Mouse (Mus musculus): ENCODE measurements around the gene Rpl18a. TPM values are rescaled to one million over a fixed set of nuclear protein-coding genes. Genes with fewer than 3 reads are reported as not detected.
A peak's percentile ranks its signal among the peaks of the same experiment; 100 is the strongest.

Gene Rpl18a
- polyA plus RNA-seq, 1 experiment = 2,473 TPM

GRCm38 (mm10) chr8:70880546-70880945 lies 16.7 kb downstream of the Rpl18a start:
- peak overlapping the region; percentile 4 for H3K4me3 ChIP-seq (ENCODE audit: low read depth, low read length)

DNA sequence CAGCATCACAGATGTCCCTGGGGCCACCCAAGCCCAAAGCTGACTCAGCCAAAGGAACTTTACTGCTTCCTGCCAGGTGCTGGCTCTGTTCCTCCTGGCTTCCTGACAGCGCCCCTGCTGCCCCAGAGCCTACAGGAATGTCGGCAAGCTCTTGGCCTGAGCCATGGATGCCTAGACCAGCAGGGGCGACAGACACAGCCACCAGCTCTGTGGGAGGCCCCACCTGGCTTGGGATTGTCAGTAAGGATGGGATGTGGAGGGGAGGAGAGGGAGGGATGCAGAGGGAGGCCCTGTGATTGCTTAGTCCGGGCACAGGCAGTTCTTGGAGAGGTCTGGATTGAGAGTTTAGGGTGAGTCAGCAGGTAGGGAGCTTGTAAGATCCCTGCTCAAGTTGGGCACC lies 17.1 kb downstream of the Rpl18a start:
- Histone ChIP-seq H3K36me3 (ENCODE audit: control insufficient read depth, insufficient read depth, low read length, poor library complexity, severe bottlenecking) (no peaks in the 10 kb centered on the region), H3K9ac (ENCODE audit: low read depth, poor library complexity, severe bottlenecking) (peak overlapping the region; percentile 6), H3K27ac (ENCODE audit: insufficient read depth, low read length) (peak overlapping the region; percentile 48), H3K27me3 (ENCODE audit: control insufficient read depth, insufficient read depth, low read length, poor library complexity, severe bottlenecking) (no peaks in the 10 kb centered on the region), H3K4me3 (ENCODE audit: low read depth, low read length) (peak overlapping the region; percentile 4), H3K4me1 (ENCODE audit: control insufficient read depth, insufficient read depth, low read length) (peaks cover 14% of the 10 kb centered on the region), H3K9me3 (replicated peaks; ENCODE audit: control insufficient read depth, insufficient read depth, low read length, poor library complexity, severe bottlenecking) (no peaks in the 10 kb centered on the region)
- TF ChIP-seq POLR2A (IDR thresholded peaks at IDR 0.05; ENCODE audit: insufficient read depth, low read length) (peak; percentile 5), CTCF (IDR thresholded peaks at IDR 0.05; ENCODE audit: low read depth, low read length) (no peak), EP300 (IDR thresholded peaks at IDR 0.05; ENCODE audit: insufficient read depth, low read depth, low read length) (0 out of 2 replicates have a peak, but pooled peaks have one; percentile 12)

More at GRCm38 (mm10) chr8:70880546-70880945, 16.7 kb downstream of the Rpl18a start:
- H3K27ac ChIP-seq (ENCODE audit: insufficient read depth, low read length) = peak overlapping the region; percentile 48
- no peak for TF ChIP-seq POLR2A (IDR thresholded peaks at IDR 0.05; ENCODE audit: insufficient read depth, low read length)
- no peaks in the 10 kb centered on the region for H3K9me3 ChIP-seq (replicated peaks; ENCODE audit: control insufficient read depth, insufficient read depth, low read length, poor library complexity, severe bottlenecking)
- no peaks in the 10 kb centered on the region for H3K36me3 ChIP-seq (ENCODE audit: control insufficient read depth, insufficient read depth, low read length, poor library complexity, severe bottlenecking)
- H3K9ac ChIP-seq (ENCODE audit: low read depth, poor library complexity, severe bottlenecking) = peak overlapping the region; percentile 6
- H3K4me1 ChIP-seq (ENCODE audit: control insufficient read depth, insufficient read depth, low read length) = peaks cover 14% of the 10 kb centered on the region
- no peaks in the 10 kb centered on the region for H3K27me3 ChIP-seq (ENCODE audit: control insufficient read depth, insufficient read depth, low read length, poor library complexity, severe bottlenecking)

GRCm38 (mm10) chr8:70879500-70879899 lies 17.7 kb downstream of the Rpl18a start:
- H3K36me3 ChIP-seq (ENCODE audit: control insufficient read depth, insufficient read depth, low read length, poor library complexity, severe bottlenecking) = no peaks in the 10 kb centered on the region
- H3K4me3 ChIP-seq (ENCODE audit: low read depth, low read length) = no peak overlapping the region
- H3K27me3 ChIP-seq (ENCODE audit: control insufficient read depth, insufficient read depth, low read length, poor library complexity, severe bottlenecking) = no peaks in the 10 kb centered on the region
- H3K4me1 ChIP-seq (ENCODE audit: control insufficient read depth, insufficient read depth, low read length) = peaks cover 10% of the 10 kb centered on the region
- peak overlapping the region; percentile 48 for H3K27ac ChIP-seq (ENCODE audit: insufficient read depth, low read length)
- TF ChIP-seq POLR2A (IDR thresholded peaks at IDR 0.05; ENCODE audit: insufficient read depth, low read length) = no peak
- no peak for TF ChIP-seq EP300 (IDR thresholded peaks at IDR 0.05; ENCODE audit: insufficient read depth, low read depth, low read length)
- no peak for TF ChIP-seq CTCF (IDR thresholded peaks at IDR 0.05; ENCODE audit: low read depth, low read length)
- H3K9ac ChIP-seq (ENCODE audit: low read depth, poor library complexity, severe bottlenecking) = no peak overlapping the region
- H3K9me3 ChIP-seq (replicated peaks; ENCODE audit: control insufficient read depth, insufficient read depth, low read length, poor library complexity, severe bottlenecking) = no peaks in the 10 kb centered on the region

DNA sequence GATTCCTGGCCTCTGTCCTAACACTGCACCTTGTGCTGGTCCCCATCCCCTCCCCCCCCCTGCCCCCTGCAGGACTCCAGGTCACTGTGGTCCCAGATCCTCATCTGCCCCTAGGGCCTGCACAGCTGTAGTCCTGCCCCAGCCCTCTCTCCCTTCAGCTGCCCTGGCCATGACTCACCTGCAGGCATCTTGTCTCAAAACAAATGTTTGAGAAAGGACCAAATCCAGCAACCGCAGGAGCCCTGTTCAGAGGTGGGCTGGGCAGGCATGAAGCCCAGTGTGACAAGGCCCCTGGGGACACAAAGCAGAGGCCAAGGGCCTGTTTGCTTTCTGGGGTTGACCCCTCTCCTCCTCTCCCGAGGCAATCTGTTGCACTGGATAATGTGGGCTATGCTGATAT lies 19.0 kb downstream of the Rpl18a start:
- no peak for TF ChIP-seq EP300 (IDR thresholded peaks at IDR 0.05; ENCODE audit: insufficient read depth, low read depth, low read length)
- no peak for TF ChIP-seq POLR2A (IDR thresholded peaks at IDR 0.05; ENCODE audit: insufficient read depth, low read length)
- no peak for TF ChIP-seq CTCF (IDR thresholded peaks at IDR 0.05; ENCODE audit: low read depth, low read length)
- Histone ChIP-seq H3K4me3 (ENCODE audit: low read depth, low read length) (no peak overlapping the region), H3K27ac (ENCODE audit: insufficient read depth, low read length) (peak overlapping the region; percentile 5; the same call in 1 of the 2 replicates), H3K9me3 (replicated peaks; ENCODE audit: control insufficient read depth, insufficient read depth, low read length, poor library complexity, severe bottlenecking) (no peaks in the 10 kb centered on the region), H3K27me3 (ENCODE audit: control insufficient read depth, insufficient read depth, low read length, poor library complexity, severe bottlenecking) (no peaks in the 10 kb centered on the region), H3K36me3 (ENCODE audit: control insufficient read depth, insufficient read depth, low read length, poor library complexity, severe bottlenecking) (no peaks in the 10 kb centered on the region), H3K4me1 (ENCODE audit: control insufficient read depth, insufficient read depth, low read length) (peaks cover 10% of the 10 kb centered on the region), H3K9ac (ENCODE audit: low read depth, poor library complexity, severe bottlenecking) (no peak overlapping the region)

DNA sequence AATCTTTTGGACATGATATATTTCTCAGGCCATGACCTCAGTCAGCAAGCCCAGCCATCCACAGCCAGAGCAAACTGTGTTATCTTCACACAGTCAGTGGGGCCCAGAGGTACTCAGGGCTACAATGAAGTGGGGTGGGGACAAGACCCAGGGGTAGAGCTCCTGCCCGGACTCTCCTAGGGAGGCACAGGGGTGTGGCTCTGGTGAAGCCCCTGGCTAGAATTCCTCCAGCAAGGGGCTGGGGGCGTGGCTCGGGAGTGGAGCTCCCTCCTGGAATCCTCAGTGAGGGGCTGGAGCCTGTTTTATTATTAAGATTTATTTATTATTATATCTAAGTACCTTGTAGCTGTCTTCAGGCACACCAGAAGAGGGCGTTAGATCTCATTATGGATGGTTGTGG lies 20.8 kb downstream of the Rpl18a start:
- Histone ChIP-seq H3K9ac (ENCODE audit: low read depth, poor library complexity, severe bottlenecking) (no peak overlapping the region), H3K27ac (ENCODE audit: insufficient read depth, low read length) (peak overlapping the region; percentile 12; the same call in 1 of the 2 replicates), H3K9me3 (replicated peaks; ENCODE audit: control insufficient read depth, insufficient read depth, low read length, poor library complexity, severe bottlenecking) (no peaks in the 10 kb centered on the region), H3K27me3 (ENCODE audit: control insufficient read depth, insufficient read depth, low read length, poor library complexity, severe bottlenecking) (no peaks in the 10 kb centered on the region), H3K4me3 (ENCODE audit: low read depth, low read length) (no peak overlapping the region), H3K36me3 (ENCODE audit: control insufficient read depth, insufficient read depth, low read length, poor library complexity, severe bottlenecking) (no peaks in the 10 kb centered on the region), H3K4me1 (ENCODE audit: control insufficient read depth, insufficient read depth, low read length) (peaks cover 14% of the 10 kb centered on the region)
- TF ChIP-seq EP300 (IDR thresholded peaks at IDR 0.05; ENCODE audit: insufficient read depth, low read depth, low read length) (0 out of 2 replicates have a peak, but pooled peaks have one; percentile 2), CTCF (IDR thresholded peaks at IDR 0.05; ENCODE audit: low read depth, low read length) (no peak), POLR2A (IDR thresholded peaks at IDR 0.05; ENCODE audit: insufficient read depth, low read length) (no peak)

- no peaks in the 10 kb centered on the region for H3K9me3 ChIP-seq (replicated peaks; ENCODE audit: control insufficient read depth, insufficient read depth, low read length, poor library complexity, severe bottlenecking)
- peak overlapping the region; percentile 42 for H3K27ac ChIP-seq (ENCODE audit: insufficient read depth, low read length)
- no peaks in the 10 kb centered on the region for H3K36me3 ChIP-seq (ENCODE audit: control insufficient read depth, insufficient read depth, low read length, poor library complexity, severe bottlenecking)
- H3K9ac ChIP-seq (ENCODE audit: low read depth, poor library complexity, severe bottlenecking) = peak overlapping the region; percentile 80
- TF ChIP-seq EP300 (IDR thresholded peaks at IDR 0.05; ENCODE audit: insufficient read depth, low read depth, low read length) (no peak), CTCF (IDR thresholded peaks at IDR 0.05; ENCODE audit: low read depth, low read length) (no peak), POLR2A (IDR thresholded peaks at IDR 0.05; ENCODE audit: insufficient read depth, low read length) (no peak)
- H3K4me1 ChIP-seq (ENCODE audit: control insufficient read depth, insufficient read depth, low read length) = peaks cover 8% of the 10 kb centered on the region
- peak overlapping the region; percentile 8; the same call in 1 of the 2 replicates for H3K4me3 ChIP-seq (ENCODE audit: low read depth, low read length)
- H3K27me3 ChIP-seq (ENCODE audit: control insufficient read depth, insufficient read depth, low read length, poor library complexity, severe bottlenecking) = no peaks in the 10 kb centered on the region
These were observed 22.8 kb downstream of the Rpl18a start for GRCm38 (mm10) chr8:70874441-70874840.
